Mouse (Mus musculus) hindbrain, postnatal 0 days (tissue): ENCODE measurements at regions not wholly inside any gene's neighbourhood (a gene's known extent, or its start where the extent isn't known, plus 50 kb on each side); places are given as distances from the start of the nearest gene placed in this dataset.
"Not testable (repeated sequence)": the region's sequence is repeated elsewhere in the genome, so short reads cannot be mapped to it uniquely, and the experiment has no call there.

ENCODE experiments used
- ATAC-seq: fragments of 200-750 bp; cut with Nextera tagmentation; 2 replicates; pipeline ENCODE4 v1.8.0; 2017; ENCODE audit warnings: mild to moderate bottlenecking, moderate TSS enrichment, moderate library complexity
- DNase-seq: peaks from one replicate; pipeline ENCODE4 v3.0.0-alpha.2; 2015; ENCODE audit warnings: low spot score
- H3K27ac ChIP-seq: fragments of 300-500 bp; sonication (generic); 2 replicates; pipeline ENCODE4 v1.5.1; 2014; ENCODE audit warnings: mild to moderate bottlenecking
- H3K27me3 ChIP-seq: fragments of 300-500 bp; sonication (generic); 2 replicates; pipeline ENCODE4 v1.6.1; 2014; ENCODE audit warnings: low read length, mixed read lengths; ENCODE audit not compliant: insufficient read depth
- H3K36me3 ChIP-seq: fragments of 300-500 bp; sonication (generic); 2 replicates; pipeline ENCODE4 v1.6.1; 2014; ENCODE audit warnings: low read length, mixed read lengths; ENCODE audit not compliant: insufficient read depth
- H3K4me1 ChIP-seq: fragments of 300-500 bp; sonication (generic); 2 replicates; pipeline ENCODE4 v1.6.1; 2014; ENCODE audit warnings: antibody characterized with exemption, low read length, mixed read lengths; ENCODE audit not compliant: insufficient read depth
- H3K4me2 ChIP-seq: fragments of 300-500 bp; sonication (generic); 2 replicates; pipeline ENCODE4 v1.6.1; 2014; ENCODE audit warnings: low read depth, mild to moderate bottlenecking, low read length, moderate library complexity, mixed read lengths
- H3K4me3 ChIP-seq: fragments of 300-500 bp; sonication (generic); 2 replicates; pipeline ENCODE4 v1.5.1; 2014; ENCODE audit warnings: low read length
- H3K9ac ChIP-seq: fragments of 300-500 bp; sonication (generic); replicated peaks from 2 replicates; pipeline ENCODE4 v1.6.1; 2014; ENCODE audit warnings: mild to moderate bottlenecking, low read length, moderate library complexity, mixed read lengths
- H3K9me3 ChIP-seq: fragments of 300-500 bp; sonication (generic); 2 replicates; pipeline ENCODE4 v1.6.1; 2016; ENCODE audit warnings: low read length, mixed read lengths
- CTCF ChIP-seq: IDR thresholded peaks from 2 replicates; pipeline ENCODE4 v1.5.1; 2016; ENCODE audit warnings: antibody characterized with exemption, control low read depth, low read depth
- WGBS: fragments of 180-500 bp; shearing (Covaris S2); extraction: QIAGEN DNeasy Blood & Tissue Kit; methylation state at CpG from one replicate; pipeline ENCODE4 v1.1.7; 2014; 5-methylcytosine and 5-hydroxymethylcytosine counted together

DNA sequence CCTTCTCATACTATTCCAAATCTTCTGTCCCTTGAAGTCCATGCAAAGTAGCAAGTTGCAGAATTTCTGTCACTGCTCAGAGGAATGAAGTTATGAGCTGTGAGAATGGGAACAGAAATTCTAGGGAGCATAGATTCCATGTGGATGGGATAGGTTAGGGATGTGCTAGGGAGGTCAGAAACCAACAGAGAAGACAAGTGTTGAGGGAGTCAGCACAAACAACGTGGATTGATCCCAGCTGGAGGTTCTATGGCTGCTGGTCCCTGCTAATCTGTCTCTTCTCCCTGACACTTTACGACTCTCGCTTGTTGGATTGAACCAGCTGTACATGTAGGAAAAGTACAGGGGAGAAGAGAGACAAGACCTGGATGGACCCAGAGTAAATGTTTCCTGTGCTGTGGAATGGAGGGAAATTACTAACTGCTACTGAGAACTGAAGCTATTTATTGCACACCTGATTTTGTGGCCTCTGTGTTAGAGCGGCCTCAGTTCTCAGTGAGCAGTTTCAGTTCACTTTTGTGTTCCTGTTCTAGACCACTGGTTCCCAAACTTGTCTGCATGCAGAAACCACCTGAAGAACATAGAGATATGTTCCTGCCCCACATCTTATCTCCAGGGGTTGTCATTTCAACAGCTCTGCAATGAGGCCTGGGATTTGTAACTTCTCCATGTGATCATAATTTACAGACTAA, 151.0 kb downstream of the Ube2e3 start:
- Histone ChIP-seq H3K4me2 (no peak overlapping the region), H3K27me3 (no peaks in the 10 kb centered on the region), H3K27ac (no peak overlapping the region), H3K9me3 (0 out of 2 replicates have a peak, but pooled peaks cover 3% of the 10 kb centered on the region), H3K4me3 (no peak overlapping the region), H3K9ac (no peak overlapping the region), H3K4me1 (no peaks in the 10 kb centered on the region), H3K36me3 (no peaks in the 10 kb centered on the region)
- no peak for DNase-seq
- ATAC-seq, result no peak
- WGBS, result 75% methylated on average over 4 of the region's 4 CpGs
- TF ChIP-seq CTCF, result no peak

DNA sequence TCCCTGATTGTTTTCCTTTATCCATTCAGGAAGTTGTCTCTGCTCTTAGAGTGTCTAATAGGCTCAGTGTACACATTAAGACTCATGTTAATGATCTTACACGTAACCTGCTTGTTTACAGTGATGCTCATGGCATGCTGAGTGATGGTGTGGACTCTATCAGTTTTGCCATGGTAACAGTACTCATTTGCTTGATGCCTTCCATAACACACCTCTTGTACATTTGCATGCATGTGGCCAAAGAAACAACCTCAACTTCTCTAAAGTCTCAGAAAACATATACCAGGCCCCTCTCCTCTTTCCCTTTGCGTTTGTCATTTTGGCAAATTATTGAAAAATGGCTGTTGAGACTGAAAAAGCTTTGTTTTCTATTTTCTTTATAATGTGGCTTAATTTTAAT, 155.0 kb downstream of the Ube2e3 start:
- H3K27me3 ChIP-seq, result no peaks in the 10 kb centered on the region
- H3K4me2 ChIP-seq, result no peak overlapping the region
- DNase-seq, result no peak
- no peak for ATAC-seq
- H3K9ac ChIP-seq, result no peak overlapping the region
- TF ChIP-seq CTCF, result no peak
- H3K36me3 ChIP-seq, result no peaks in the 10 kb centered on the region
- 81% methylated on average over 2 of the region's 2 CpGs for whole genome bisulfite sequencing
- H3K4me3 ChIP-seq, result no peak overlapping the region
- H3K9me3 ChIP-seq, result no peaks in the 10 kb centered on the region
- H3K27ac ChIP-seq, result no peak overlapping the region
- H3K4me1 ChIP-seq, result no peaks in the 10 kb centered on the region

DNA sequence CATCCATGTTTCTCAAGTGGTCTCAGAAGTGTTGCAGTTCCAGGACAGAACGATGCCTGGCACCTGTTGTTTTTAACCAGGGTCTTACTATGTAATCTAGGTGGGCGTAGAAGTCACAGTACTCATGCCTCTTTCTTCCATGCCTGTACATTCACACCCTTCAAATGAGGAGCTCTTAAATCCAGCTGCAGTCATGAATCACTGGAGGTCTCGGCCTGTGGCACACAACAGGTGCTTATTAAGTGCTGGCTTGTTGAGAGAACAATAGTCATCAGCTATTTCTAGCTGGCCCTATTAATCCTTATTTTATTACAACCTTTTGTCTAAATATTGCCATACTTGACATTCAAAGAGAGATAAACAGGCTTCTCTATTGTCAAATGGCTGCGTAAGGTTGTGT, 157.8 kb downstream of the Ube2e3 start:
- ATAC-seq, result no peak
- WGBS, result 93% methylated on average over 4 of the region's 4 CpGs
- H3K36me3 ChIP-seq, result no peaks in the 10 kb centered on the region
- H3K27me3 ChIP-seq, result no peaks in the 10 kb centered on the region
- no peak overlapping the region for H3K4me3 ChIP-seq
- TF ChIP-seq CTCF, result no peak
- H3K9me3 ChIP-seq, result no peaks in the 10 kb centered on the region
- H3K4me2 ChIP-seq, result no peak overlapping the region
- no peak for DNase-seq
- no peak overlapping the region for H3K27ac ChIP-seq
- H3K4me1 ChIP-seq, result no peaks in the 10 kb centered on the region
- no peak overlapping the region for H3K9ac ChIP-seq

DNA sequence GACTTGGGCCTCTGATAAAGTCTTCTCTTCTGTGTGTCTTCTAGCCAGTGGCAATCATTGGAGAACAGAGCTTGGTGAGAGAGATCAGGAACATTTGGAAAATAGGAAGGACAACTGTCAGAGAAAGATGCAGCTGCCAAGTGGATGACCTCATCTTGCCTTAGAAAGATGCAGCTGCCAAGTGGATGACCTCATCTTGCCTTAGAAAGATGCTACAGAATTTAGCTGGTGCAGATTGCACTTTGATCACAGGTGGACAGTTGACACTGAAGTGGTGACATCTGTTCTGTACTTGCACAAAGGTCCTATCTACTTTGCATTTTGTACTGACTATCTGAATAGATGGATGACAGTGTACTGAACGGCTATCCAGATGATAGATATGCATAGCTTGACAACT, 163.1 kb downstream of the Ube2e3 start:
- no peak for TF ChIP-seq CTCF

DNA sequence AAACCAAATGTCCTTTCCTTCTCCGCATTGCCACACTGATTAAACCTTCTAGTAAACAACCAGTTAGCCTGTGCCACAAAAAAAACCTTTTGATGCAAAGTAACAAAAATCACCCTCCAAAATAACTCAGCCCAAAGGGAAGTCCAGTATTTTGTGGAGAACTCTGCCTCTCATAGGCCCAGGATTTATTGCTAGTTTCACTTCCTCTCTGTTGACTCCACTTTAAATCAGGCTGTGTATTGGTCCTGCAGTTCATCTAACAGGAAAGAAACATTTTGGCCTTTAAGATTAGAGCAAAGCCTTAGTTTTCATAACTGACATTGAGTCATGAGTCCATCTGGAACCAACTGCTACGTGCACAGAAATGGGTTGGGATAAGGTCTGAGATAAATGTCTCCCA, 168.4 kb downstream of the Ube2e3 start:
- H3K36me3 ChIP-seq, result no peaks in the 10 kb centered on the region
- no peaks in the 10 kb centered on the region for H3K9me3 ChIP-seq
- no peak for TF ChIP-seq CTCF
- H3K27me3 ChIP-seq, result no peaks in the 10 kb centered on the region
- no peak overlapping the region for H3K4me3 ChIP-seq
- WGBS, result 86% methylated on average over 2 of the region's 2 CpGs
- DNase-seq (no peak), ATAC-seq (no peak)
- H3K9ac ChIP-seq, result no peak overlapping the region
- H3K27ac ChIP-seq, result no peak overlapping the region
- H3K4me2 ChIP-seq, result no peak overlapping the region
- H3K4me1 ChIP-seq, result no peaks in the 10 kb centered on the region

More for the DNA sequence above, 163.1 kb downstream of the Ube2e3 start:
- Histone ChIP-seq H3K36me3 (no peaks in the 10 kb centered on the region), H3K9me3 (no peaks in the 10 kb centered on the region), H3K4me1 (no peaks in the 10 kb centered on the region), H3K4me2 (no peak overlapping the region), H3K27me3 (no peaks in the 10 kb centered on the region), H3K27ac (no peak overlapping the region), H3K9ac (no peak overlapping the region), H3K4me3 (no peak overlapping the region)
- DNase-seq (no peak), ATAC-seq (no peak)
- 60% methylated on average over 1 of the region's 1 CpGs for whole genome bisulfite sequencing

DNA sequence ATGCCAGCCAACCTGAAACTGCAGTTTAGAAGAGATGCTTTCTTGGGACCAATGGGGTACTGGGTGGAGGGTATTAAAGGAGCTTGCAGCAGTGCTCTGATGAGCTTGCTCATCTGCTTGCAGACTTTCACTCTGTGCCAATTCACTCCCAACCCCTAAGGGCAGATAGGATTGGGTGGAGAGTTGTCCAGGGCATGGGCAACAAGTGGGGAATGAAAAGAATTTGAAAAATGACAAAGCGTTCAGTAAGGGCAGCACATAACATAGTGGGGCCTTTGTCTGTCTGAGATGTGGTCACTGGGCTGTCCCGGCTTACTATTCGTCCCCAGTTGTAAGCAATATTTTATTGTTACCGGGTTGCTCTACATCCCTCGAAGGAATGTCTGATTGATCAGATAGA, 170.7 kb downstream of the Ube2e3 start:
- Histone ChIP-seq H3K4me3 (no peak overlapping the region), H3K9ac (no peak overlapping the region), H3K36me3 (no peaks in the 10 kb centered on the region), H3K4me1 (no peaks in the 10 kb centered on the region), H3K4me2 (no peak overlapping the region), H3K27me3 (no peaks in the 10 kb centered on the region), H3K9me3 (no peaks in the 10 kb centered on the region), H3K27ac (no peak overlapping the region)
- no peak for DNase-seq
- no peak for TF ChIP-seq CTCF
- 26% methylated on average over 5 of the region's 5 CpGs for WGBS
- ATAC-seq, result 0 out of 2 replicates have a peak, but pooled peaks have one; percentile 38

DNA sequence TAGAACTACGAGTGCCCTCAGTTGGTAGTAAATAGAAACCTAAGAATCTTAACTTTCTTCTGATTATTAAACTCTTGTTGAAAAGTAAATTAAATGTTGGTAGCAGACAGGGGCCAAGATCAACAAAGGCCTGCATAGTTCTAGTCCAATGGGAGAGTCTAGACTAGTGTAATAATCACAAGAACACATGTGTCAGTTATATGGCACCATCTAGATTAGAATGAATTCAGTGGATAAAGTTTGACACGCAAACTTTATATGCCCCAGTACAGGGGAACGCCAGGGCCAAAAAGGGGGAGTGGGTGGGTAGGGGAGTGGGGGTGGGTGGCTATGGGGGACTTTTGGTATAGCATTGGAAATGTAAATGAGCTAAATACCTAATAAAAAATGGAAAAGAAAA, 176.9 kb downstream of the Ube2e3 start:
- H3K27me3 ChIP-seq, H3K27ac ChIP-seq, H3K4me3 ChIP-seq, ATAC-seq, H3K4me1 ChIP-seq, H3K36me3 ChIP-seq, DNase-seq, H3K9ac ChIP-seq, H3K4me2 ChIP-seq, H3K9me3 ChIP-seq: not testable (repeated sequence)
- 85% methylated on average over 3 of the region's 3 CpGs for WGBS
